Mouse (Mus musculus) left cerebral cortex, adult 9 months (tissue): Measurements from ENCODE around the gene Cela1.

Source experiments
- DNase-seq, 2 experiments: peaks; one replicate each; pipeline ENCODE4 v3.0.0; 2022; ENCODE audit warnings: low spot score in 2 of 2

The Cela1 gene

GRCm38 (mm10) chr15:100635851-100636645 is 51.7 kb downstream of the Cela1 start:
- no peak for DNase-seq

GRCm38 (mm10) chr15:100635239-100635638 is 52.5 kb downstream of the Cela1 start:
- no peak for DNase-seq

- DNase-seq: no peak
These were observed 54.4 kb downstream of the Cela1 start for GRCm38 (mm10) chr15:100633341-100633740.

GRCm38 (mm10) chr15:100632323-100632722 is 55.4 kb downstream of the Cela1 start:
- DNase-seq: no peak

GRCm38 (mm10) chr15:100631454-100632170 is 56.1 kb downstream of the Cela1 start:
- DNase-seq: no peak

- no peak for DNase-seq
These were observed 57.6 kb downstream of the Cela1 start for GRCm38 (mm10) chr15:100630126-100630525.

GRCm38 (mm10) chr15:100628797-100629196 is 58.9 kb downstream of the Cela1 start:
- DNase-seq: no peak

GRCm38 (mm10) chr15:100627774-100628370 is 59.8 kb downstream of the Cela1 start:
- no peak for DNase-seq

- no peak for DNase-seq
These were observed 60.4 kb downstream of the Cela1 start for GRCm38 (mm10) chr15:100627287-100627686.

GRCm38 (mm10) chr15:100624435-100624834 is 63.3 kb downstream of the Cela1 start:
- DNase-seq: no peak
